Mouse (Mus musculus) hindbrain, embryonic 14.5 days (tissue): ENCODE results near the gene Ifna7. TPM values are rescaled to one million over a fixed set of nuclear protein-coding genes. Genes with fewer than 3 reads are reported as not detected.
"Not testable (repeated sequence)": the region's sequence is repeated elsewhere in the genome, so short reads cannot be mapped to it uniquely, and the experiment has no call there.

Experiments used
- ATAC-seq: fragments of 200-750 bp; cut with Nextera tagmentation; 2 replicates; pipeline ENCODE4 v1.8.0; 2017; ENCODE audit warnings: moderate number of reproducible peaks, mild to moderate bottlenecking, moderate TSS enrichment, moderate library complexity; ENCODE audit not compliant: low FRiP score
- DNase-seq: peaks from one replicate; pipeline ENCODE4 v3.0.0-alpha.2; 2015; ENCODE audit warnings: low spot score
- H3K27ac ChIP-seq: fragments of 300-500 bp; sonication (generic); 2 replicates; pipeline ENCODE4 v1.5.1; 2014; ENCODE audit warnings: mild to moderate bottlenecking, moderate library complexity
- H3K27me3 ChIP-seq: fragments of 300-500 bp; sonication (generic); 2 replicates; pipeline ENCODE4 v1.6.1; 2014; ENCODE audit warnings: mild to moderate bottlenecking, low read length, mixed read lengths; ENCODE audit not compliant: control insufficient read depth, insufficient read depth
- H3K36me3 ChIP-seq: fragments of 300-500 bp; sonication (generic); replicated peaks from 2 replicates; pipeline ENCODE4 v1.6.1; 2014; ENCODE audit not compliant: control insufficient read depth, insufficient read depth
- H3K4me1 ChIP-seq: fragments of 300-500 bp; sonication (generic); replicated peaks from 2 replicates; pipeline ENCODE4 v1.6.1; 2014; ENCODE audit warnings: antibody characterized with exemption, low read length, mixed read lengths; ENCODE audit not compliant: control insufficient read depth, insufficient read depth
- H3K4me2 ChIP-seq: fragments of 300-500 bp; sonication (generic); replicated peaks from 2 replicates; pipeline ENCODE4 v1.6.1; 2014; ENCODE audit warnings: mild to moderate bottlenecking, moderate library complexity
- H3K4me3 ChIP-seq: fragments of 300-500 bp; sonication (generic); replicated peaks from 2 replicates; pipeline ENCODE4 v1.5.1; 2014; ENCODE audit warnings: mild to moderate bottlenecking, low read length
- H3K9ac ChIP-seq: fragments of 300-500 bp; sonication (generic); 2 replicates; pipeline ENCODE4 v1.6.1; 2014
- H3K9me3 ChIP-seq: fragments of 300-500 bp; sonication (generic); 2 replicates; pipeline ENCODE4 v1.6.1; 2016; ENCODE audit warnings: low read length; ENCODE audit not compliant: control insufficient read depth
- WGBS: fragments of 180-500 bp; shearing (Covaris S2); extraction: QIAGEN DNeasy Blood & Tissue Kit; methylation state at CpG from one replicate; pipeline ENCODE4 v1.1.7; 2014; 5-methylcytosine and 5-hydroxymethylcytosine counted together
- polyA plus RNA-seq: library from polyadenylated mRNA; unstranded; fragments of >200 nt; fragmentation: Nextera tagmentation; extraction: Ambion mirVana; gene quantifications from 2 replicates; pipeline ENCODE4 v1.2.1, GENCODE M21; 2014

The Ifna7 gene
- polyA plus RNA-seq: not detected in 2 replicates

DNA sequence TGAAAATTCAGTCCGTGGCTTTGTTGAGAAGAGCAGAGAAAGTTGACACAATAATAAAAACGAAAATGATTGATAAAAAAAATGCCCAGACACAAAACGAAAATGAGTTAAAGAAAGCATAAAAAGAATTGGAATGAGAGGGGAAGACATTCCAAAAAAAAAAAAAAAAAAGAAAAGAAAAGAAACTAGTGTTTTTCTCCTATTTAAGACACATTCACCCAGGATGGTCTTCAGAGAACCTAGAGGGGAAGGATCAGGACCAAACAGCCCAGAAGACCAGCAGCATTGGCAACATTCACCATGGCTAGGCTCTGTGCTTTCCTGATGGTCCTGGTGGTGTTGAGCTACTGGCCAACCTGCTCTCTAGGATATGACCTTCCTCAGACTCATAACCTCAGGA lies at the start of gene Ifna7:
TSS of gene Ifna7 (plus strand) at position 301 of the 400 bp plus-strand sequence.
- DNase-seq: no peak
- 71% methylated on average over 3 of the region's 3 CpGs for WGBS
- ATAC-seq: no peak

DNA sequence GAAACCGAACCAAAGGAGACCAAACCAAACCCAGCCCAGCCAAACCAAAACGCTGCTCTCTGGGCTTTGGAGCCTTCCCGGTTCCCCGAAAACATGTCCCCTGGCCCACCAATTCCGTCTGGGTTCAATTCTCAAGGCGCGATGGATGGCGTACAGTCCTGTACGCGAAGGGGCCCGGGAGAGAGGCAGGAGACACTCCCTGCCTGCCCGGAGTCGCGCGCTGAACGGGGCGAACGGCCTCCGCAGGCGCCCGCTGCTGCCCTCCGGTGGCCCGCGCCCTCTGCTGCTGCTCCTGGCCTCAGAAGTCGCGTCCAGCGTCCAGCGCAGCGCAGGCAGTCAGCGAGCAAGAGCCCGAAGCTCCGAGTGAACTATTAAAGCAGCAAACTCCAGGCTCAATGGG lies 42.5 kb upstream of the Ifna7 start, which contains the start of gene Gm13290:
TSS of gene Gm13290 (plus strand) at position 301 of the 400 bp plus-strand sequence.
- not testable (repeated sequence) for H3K4me1 ChIP-seq, H3K36me3 ChIP-seq, H3K9ac ChIP-seq, H3K27ac ChIP-seq, DNase-seq, ATAC-seq, H3K27me3 ChIP-seq, H3K4me3 ChIP-seq, H3K9me3 ChIP-seq, H3K4me2 ChIP-seq
- WGBS: no CpG with 5 or more reads among the region's 32 CpGs

More for the DNA sequence above, at the start of gene Ifna7:
- no peak within 1 kb of the TSS for H3K4me3 ChIP-seq
- no peak within 1 kb of the TSS for H3K9ac ChIP-seq
- H3K27ac ChIP-seq: no peak within 1 kb of the TSS
- no peak within 1 kb of the TSS for H3K4me2 ChIP-seq
- no peaks in the 10 kb centered on the region for H3K27me3 ChIP-seq
- H3K36me3 ChIP-seq: no peaks in the 10 kb centered on the region
- H3K9me3 ChIP-seq: no peaks in the 10 kb centered on the region
- H3K4me1 ChIP-seq: no peaks in the 10 kb centered on the region

DNA sequence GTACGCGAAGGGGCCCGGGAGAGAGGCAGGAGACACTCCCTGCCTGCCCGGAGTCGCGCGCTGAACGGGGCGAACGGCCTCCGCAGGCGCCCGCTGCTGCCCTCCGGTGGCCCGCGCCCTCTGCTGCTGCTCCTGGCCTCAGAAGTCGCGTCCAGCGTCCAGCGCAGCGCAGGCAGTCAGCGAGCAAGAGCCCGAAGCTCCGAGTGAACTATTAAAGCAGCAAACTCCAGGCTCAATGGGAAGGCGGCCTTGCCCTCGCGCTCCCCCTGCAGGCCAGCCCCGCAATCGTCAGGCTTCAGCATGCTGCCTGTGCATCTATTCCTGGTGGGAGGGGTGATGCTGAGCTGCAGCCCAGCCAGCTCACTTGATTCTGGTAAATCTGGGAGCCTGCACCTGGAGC lies 39.4 kb upstream of the Ifna7 start, which contains the start of gene Gm13289:
TSS of gene Gm13289 (plus strand) at position 301 of the 400 bp plus-strand sequence.
- not testable (repeated sequence) for H3K4me1 ChIP-seq, H3K9me3 ChIP-seq, H3K27ac ChIP-seq, H3K9ac ChIP-seq, ATAC-seq, H3K27me3 ChIP-seq, H3K36me3 ChIP-seq, H3K4me3 ChIP-seq, H3K4me2 ChIP-seq, DNase-seq
- no CpG with 5 or more reads among the region's 29 CpGs for whole genome bisulfite sequencing

DNA sequence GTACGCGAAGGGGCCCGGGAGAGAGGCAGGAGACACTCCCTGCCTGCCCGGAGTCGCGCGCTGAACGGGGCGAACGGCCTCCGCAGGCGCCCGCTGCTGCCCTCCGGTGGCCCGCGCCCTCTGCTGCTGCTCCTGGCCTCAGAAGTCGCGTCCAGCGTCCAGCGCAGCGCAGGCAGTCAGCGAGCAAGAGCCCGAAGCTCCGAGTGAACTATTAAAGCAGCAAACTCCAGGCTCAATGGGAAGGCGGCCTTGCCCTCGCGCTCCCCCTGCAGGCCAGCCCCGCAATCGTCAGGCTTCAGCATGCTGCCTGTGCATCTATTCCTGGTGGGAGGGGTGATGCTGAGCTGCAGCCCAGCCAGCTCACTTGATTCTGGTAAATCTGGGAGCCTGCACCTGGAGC lies 36.5 kb upstream of the Ifna7 start, which contains the start of gene Gm13272:
TSS of gene Gm13272 (plus strand) at position 301 of the 400 bp plus-strand sequence.
- not testable (repeated sequence) for H3K36me3 ChIP-seq, H3K9ac ChIP-seq, DNase-seq, H3K27me3 ChIP-seq, H3K27ac ChIP-seq, H3K9me3 ChIP-seq, ATAC-seq, H3K4me2 ChIP-seq, H3K4me1 ChIP-seq, H3K4me3 ChIP-seq
- WGBS: no CpG with 5 or more reads among the region's 29 CpGs

DNA sequence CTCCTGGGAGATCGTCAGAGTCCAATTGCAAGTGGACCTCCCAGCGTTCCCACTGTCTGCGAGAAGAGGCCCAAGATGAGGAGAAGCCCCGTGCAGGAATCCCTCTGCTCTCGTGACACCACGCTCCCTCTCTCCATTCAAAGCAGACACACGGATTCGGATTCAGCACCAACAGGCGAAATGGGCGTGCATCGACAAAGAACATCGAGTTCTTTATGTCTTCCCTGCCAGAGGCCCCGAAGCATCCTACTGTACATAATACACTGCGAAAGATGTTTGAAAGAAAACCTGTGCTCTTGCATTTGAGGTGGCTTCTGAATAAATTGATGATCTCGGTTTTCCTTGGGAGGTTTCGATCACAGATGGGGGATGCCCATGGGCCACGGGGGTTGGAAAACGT lies 35.7 kb upstream of the Ifna7 start:
- not testable (repeated sequence) for H3K9me3 ChIP-seq, DNase-seq, ATAC-seq, H3K4me2 ChIP-seq, H3K9ac ChIP-seq, H3K4me1 ChIP-seq, H3K36me3 ChIP-seq, H3K27me3 ChIP-seq, H3K4me3 ChIP-seq, H3K27ac ChIP-seq
- WGBS: 45% methylated on average over 12 of the region's 18 CpGs

DNA sequence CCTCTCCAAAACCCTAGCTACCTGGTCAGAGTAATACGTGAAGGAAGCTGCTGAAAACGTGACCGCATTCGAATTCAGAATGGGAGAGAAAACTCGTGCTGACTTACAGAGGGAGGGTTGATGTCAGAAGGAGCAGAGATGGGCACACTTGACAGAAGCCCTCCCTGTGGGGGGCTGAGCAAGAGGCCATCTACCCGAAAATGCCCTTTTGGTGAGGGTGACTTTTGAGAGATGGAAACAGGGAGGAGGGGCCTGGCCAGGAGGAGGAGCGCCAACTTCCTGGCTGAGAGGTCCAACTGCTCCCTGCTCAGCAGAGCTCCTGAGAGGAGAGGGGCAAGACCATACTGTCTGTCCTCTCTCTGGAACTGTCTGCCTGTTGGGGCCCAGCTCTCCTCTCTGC lies 34.2 kb upstream of the Ifna7 start, which contains the start of gene Ifnz:
TSS of gene Ifnz (plus strand) at position 301 of the 400 bp plus-strand sequence.
- H3K4me1 ChIP-seq, H3K9me3 ChIP-seq, ATAC-seq, H3K9ac ChIP-seq, H3K4me3 ChIP-seq, H3K27ac ChIP-seq, H3K27me3 ChIP-seq, H3K36me3 ChIP-seq, DNase-seq: not testable (repeated sequence)
- peak within 1 kb of the TSS; percentile 40 for H3K4me2 ChIP-seq
- 20% methylated on average over 4 of the region's 7 CpGs for WGBS

DNA sequence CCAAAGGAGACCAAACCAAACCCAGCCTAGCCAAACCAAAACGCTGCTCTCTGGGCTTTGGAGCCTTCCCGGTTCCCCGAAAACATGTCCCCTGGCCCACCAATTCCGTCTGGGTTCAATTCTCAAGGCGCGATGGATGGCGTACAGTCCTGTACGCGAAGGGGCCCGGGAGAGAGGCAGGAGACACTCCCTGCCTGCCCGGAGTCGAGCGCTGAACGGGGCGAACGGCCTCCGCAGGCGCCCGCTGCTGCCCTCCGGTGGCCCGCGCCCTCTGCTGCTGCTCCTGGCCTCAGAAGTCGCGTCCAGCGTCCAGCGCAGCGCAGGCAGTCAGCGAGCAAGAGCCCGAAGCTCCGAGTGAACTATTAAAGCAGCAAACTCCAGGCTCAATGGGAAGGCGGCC lies 33.7 kb upstream of the Ifna7 start:
- not testable (repeated sequence) for DNase-seq, H3K9ac ChIP-seq, H3K27me3 ChIP-seq, H3K4me3 ChIP-seq, H3K9me3 ChIP-seq, H3K36me3 ChIP-seq, ATAC-seq, H3K4me1 ChIP-seq, H3K27ac ChIP-seq
- WGBS: no CpG with 5 or more reads among the region's 31 CpGs
- peak overlapping the region; percentile 40 for H3K4me2 ChIP-seq

DNA sequence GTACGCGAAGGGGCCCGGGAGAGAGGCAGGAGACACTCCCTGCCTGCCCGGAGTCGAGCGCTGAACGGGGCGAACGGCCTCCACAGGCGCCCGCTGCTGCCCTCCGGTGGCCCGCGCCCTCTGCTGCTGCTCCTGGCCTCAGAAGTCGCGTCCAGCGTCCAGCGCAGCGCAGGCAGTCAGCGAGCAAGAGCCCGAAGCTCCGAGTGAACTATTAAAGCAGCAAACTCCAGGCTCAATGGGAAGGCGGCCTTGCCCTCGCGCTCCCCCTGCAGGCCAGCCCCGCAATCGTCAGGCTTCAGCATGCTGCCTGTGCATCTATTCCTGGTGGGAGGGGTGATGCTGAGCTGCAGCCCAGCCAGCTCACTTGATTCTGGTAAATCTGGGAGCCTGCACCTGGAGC lies 30.6 kb upstream of the Ifna7 start, which contains the start of gene Gm13276:
TSS of gene Gm13276 (plus strand) at position 301 of the 400 bp plus-strand sequence.
- not testable (repeated sequence) for ATAC-seq, H3K36me3 ChIP-seq, H3K4me3 ChIP-seq, H3K4me2 ChIP-seq, H3K9me3 ChIP-seq, H3K4me1 ChIP-seq, H3K9ac ChIP-seq, H3K27ac ChIP-seq, DNase-seq, H3K27me3 ChIP-seq
- WGBS: no CpG with 5 or more reads among the region's 27 CpGs

DNA sequence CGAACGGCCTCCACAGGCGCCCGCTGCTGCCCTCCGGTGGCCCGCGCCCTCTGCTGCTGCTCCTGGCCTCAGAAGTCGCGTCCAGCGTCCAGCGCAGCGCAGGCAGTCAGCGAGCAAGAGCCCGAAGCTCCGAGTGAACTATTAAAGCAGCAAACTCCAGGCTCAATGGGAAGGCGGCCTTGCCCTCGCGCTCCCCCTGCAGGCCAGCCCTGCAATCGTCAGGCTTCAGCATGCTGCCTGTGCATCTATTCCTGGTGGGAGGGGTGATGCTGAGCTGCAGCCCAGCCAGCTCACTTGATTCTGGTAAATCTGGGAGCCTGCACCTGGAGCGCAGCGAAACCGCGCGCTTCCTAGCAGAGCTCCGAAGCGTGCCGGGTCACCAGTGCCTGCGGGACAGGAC lies 27.6 kb upstream of the Ifna7 start, which contains the start of gene Gm13277:
TSS of gene Gm13277 (plus strand) at position 231 of the 400 bp plus-strand sequence.
- WGBS: 0% methylated on average over 4 of the region's 28 CpGs
- H3K9me3 ChIP-seq, H3K27me3 ChIP-seq, H3K9ac ChIP-seq, H3K4me3 ChIP-seq, DNase-seq, H3K4me2 ChIP-seq, H3K4me1 ChIP-seq, ATAC-seq, H3K36me3 ChIP-seq, H3K27ac ChIP-seq: not testable (repeated sequence)

DNA sequence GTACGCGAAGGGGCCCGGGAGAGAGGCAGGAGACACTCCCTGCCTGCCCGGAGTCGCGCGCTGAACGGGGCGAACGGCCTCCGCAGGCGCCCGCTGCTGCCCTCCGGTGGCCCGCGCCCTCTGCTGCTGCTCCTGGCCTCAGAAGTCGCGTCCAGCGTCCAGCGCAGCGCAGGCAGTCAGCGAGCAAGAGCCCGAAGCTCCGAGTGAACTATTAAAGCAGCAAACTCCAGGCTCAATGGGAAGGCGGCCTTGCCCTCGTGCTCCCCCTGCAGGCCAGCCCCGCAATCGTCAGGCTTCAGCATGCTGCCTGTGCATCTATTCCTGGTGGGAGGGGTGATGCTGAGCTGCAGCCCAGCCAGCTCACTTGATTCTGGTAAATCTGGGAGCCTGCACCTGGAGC lies 24.8 kb upstream of the Ifna7 start, which contains the start of gene Gm13278:
TSS of gene Gm13278 (plus strand) at position 301 of the 400 bp plus-strand sequence.
- no CpG with 5 or more reads among the region's 28 CpGs for WGBS
- H3K4me2 ChIP-seq, H3K4me1 ChIP-seq, H3K27ac ChIP-seq, H3K27me3 ChIP-seq, DNase-seq, H3K4me3 ChIP-seq, H3K9me3 ChIP-seq, H3K36me3 ChIP-seq, H3K9ac ChIP-seq, ATAC-seq: not testable (repeated sequence)
